Mouse (Mus musculus): ENCODE results near the gene Sh3rf1. TPM values are rescaled to one million over a fixed set of nuclear protein-coding genes. Genes with fewer than 3 reads are reported as not detected.

Gene Sh3rf1
- total RNA-seq, 2 experiments from 2014 or later: 1.8 to 2.7 TPM

DNA sequence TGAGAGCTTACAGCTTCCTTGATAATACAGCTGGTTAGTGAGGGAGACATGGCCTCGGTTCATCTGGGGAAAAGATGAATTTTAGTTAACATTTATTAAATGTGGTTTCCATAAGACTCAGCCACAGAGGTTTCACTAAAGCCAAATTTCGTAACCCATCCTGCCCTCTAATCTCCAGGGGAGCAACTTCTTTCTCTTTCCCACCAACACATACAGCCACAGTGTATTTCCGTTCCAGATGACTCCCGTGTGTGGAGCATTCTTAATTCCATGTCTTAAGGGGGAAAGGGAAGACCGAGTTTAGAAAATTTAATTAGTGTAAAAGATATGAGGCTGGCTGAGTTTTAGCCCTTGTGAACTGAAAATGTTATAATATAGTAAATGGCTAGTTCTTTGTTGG is 131.8 kb downstream of the Sh3rf1 start:
- ATAC-seq (ENCODE audit: poor library complexity, severe bottlenecking): no peak

DNA sequence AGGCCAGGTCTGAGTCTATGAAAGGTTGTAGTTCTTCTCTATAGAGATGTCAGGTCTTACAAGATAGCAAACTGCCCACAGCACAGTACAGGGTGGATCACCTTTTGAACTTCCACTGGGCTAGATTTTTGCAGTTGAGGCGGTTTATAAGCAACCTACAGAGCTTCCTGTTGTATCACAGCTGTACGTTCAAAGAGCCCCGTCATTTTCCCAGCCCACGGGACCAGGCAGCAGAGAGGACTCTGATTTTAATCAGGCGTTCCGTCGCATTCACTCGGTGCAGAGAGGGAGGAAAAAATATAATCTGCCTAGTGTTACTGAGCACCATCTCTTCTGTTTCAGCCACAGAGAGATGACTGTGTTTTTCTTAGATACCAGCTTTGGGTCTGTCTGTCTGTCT is 135.3 kb downstream of the Sh3rf1 start:
- ATAC-seq (ENCODE audit: poor library complexity, severe bottlenecking): no peak

DNA sequence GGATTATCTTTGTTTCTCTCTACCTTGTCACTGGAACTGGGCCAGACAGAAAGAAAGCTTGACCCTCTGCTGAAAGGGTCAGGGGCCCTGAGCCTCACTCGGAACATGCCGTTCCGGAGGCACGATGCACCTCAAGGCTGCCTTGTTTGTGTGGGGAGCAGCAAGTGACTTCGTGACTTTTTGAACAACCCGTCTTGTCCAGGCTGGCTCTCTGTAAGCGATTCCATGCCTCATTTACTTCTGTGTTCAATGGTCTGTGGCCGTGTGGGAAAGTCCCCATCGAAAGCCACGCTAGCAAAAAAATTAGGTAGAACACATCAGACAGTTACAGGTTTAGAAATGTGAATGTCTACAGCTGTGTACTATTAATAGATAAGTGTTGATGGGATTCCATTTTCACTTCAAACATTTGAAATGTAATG is 136.2 kb downstream of the Sh3rf1 start:
- ATAC-seq (ENCODE audit: poor library complexity, severe bottlenecking): no peak

DNA sequence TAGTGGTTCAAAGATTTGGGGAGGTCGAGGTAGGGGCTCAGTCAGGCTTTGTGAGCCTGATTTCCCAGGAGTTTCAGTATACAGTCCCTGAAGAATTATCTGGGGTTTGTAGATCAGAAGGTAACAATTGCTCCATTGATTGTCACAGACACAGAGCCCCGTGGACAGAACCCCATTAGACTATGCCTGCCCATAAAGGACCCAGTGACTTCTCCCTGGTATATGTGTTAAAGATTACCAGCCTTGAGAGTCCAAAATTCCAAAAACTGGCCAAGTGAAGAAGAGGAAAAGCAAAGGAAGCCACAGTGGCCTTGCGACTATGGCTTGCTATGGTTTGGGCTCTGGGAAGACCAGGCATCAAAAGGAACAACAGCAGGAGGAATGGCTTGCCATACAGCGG is 136.7 kb downstream of the Sh3rf1 start:
- no peak for ATAC-seq (ENCODE audit: poor library complexity, severe bottlenecking)

DNA sequence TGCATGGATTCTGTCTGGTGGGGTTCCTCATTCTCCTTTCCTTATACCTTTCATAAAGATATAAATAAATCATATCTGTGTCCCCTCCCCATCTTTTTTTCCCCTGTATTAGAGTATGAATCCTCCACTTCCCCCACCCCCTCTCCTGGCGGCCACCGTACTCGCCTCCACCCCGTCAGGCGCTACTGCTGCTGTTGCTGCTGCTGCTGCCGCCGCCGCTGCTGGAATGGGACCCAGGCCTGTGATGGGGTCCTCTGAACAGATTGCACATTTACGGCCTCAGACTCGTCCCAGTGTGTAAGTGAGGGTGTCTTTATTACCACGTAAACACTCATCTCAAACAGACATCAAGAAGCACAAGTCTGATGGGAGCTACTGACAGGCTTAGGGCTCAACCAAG is 137.8 kb downstream of the Sh3rf1 start:
- ATAC-seq (ENCODE audit: poor library complexity, severe bottlenecking): no peak

DNA sequence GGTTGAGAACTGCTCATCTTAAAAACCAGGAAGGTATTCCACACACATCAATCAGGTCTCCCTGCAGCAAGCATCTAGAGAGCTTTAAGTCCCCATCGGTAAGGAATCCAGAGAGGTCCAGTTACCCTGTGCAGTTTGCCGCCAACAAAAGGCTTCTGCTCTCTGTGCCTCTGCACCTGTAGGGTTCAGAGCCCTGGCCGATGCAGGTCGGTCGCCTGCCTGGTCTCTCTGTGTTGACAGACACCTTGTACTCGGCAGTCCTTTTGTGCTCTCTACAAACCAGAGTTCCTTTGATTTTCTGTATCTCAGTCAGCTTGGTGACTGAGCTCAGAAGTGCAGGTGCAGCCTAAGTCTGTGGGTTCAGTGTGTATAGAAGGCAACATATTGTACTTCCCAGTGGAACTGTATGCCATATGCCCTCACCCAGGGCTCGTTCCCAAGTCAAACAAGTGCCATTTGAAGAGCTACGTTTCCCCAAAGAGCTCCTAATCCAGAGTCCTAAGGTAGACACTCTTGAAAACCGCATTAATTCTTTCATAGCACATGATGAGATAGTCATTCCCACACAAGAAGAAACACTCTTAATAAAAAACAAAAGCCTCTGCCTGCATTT is 138.7 kb downstream of the Sh3rf1 start:
- ATAC-seq (ENCODE audit: poor library complexity, severe bottlenecking): no peak

DNA sequence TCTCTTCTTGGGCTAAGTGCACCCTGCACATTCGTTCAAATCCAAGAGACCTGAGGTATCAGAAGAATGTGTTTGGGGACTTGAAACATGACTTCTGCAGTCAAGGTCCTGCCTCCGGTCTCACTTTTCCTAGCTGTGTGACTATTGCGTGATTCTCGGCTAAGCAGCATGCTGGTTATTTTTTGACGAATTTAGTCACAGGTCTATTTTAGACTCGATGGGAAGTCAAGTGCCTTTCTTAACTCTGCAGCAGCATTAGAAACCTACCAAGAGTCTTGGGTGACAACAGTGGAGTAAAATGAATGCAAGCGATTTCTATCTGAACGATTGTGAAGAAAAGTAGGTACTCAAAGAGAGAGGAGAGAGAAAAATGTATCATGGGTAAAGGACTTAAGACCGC is 149.6 kb downstream of the Sh3rf1 start:
- ATAC-seq (ENCODE audit: poor library complexity, severe bottlenecking): no peak

DNA sequence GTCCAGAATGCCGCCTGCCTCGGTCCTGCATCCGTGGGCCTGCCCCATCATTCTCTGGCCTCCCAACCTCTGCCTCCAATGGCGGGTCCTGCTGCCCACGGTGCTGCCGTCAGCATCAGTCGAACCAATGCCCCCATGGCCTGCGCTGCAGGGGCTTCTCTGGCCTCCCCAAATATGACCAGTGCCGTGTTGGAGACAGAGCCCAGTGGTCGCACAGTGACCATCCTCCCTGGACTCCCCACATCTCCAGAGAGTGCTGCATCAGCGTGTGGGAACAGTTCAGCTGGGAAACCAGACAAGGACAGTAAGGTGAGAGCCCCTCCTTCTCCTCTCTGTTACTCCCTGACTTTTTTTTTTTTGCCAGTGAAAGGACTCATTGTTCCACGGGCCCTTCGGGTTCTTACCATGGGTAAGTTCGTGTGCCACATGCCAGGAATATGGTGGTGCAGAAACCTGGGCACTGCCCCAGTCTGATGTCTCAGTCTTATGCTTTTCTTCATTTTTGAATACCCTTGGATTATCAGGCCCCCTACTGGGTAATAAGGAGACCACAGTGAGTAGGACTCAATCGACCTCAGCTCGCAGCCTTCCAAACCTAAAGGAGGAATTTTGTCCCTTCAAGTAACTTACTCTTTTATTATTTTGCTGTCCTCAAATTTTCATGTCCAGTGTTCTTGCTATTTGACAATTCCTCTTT is 150.5 kb downstream of the Sh3rf1 start:
- no peak for ATAC-seq (ENCODE audit: poor library complexity, severe bottlenecking)

DNA sequence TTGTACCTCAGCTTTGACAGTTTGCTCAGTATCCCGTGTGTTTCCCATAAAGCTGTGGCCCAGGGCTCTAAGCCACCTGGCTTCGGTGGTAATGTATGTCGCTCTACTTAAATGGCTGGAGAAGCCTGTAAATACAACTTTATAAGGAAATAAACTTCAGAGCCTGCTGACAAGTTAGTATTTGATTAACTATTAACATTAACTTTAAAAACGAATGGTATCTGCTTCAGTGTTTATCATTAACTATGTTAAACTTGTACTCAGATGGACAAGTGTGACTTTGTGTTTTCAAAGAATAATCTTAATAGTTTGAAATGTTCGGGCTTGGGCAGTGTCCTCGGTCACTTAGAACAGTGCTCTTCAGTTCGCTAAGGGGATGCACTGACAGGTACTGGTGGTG is 151.5 kb downstream of the Sh3rf1 start:
- ATAC-seq (ENCODE audit: poor library complexity, severe bottlenecking): no peak

DNA sequence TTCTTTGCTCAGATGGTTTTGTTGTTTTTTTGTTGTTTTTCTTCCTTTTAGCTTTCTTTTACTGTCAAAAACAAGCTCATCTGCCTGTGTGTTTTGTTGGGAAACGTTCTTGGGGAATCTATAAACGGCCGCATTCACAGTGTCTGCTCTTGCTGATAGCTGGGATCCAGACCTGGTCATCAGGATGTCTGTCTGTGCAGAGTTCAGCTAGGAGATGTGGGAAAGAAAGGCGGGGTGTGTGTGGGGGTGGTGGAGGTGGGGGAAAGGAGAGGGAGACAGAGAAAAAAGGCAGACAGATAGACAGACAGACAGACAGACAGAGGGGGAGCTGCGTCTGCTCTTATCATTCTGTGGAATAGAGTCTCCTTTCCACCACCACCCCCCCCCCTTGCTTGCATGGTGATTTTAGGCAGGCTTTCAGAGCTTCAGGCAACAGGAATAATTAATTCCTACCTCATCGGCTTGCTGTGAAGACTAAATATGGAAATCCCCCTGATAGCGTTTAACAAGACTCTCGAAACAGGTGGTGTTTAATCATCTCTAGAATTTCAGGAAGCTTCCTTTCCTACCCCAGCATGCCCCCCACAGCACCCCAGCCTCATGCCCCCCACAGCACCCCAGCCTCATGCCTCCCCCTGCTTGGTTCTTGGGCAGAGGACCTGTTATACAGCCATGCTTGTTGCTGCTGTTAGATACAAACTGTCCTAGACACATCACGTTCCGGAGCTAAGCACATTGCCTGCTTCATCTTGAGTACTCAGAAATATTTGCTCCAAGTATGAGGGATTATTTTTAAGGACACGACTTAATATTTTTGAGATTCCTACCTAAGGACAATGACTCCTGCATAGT is 155.4 kb downstream of the Sh3rf1 start:
- ATAC-seq (ENCODE audit: poor library complexity, severe bottlenecking): no peak

DNA sequence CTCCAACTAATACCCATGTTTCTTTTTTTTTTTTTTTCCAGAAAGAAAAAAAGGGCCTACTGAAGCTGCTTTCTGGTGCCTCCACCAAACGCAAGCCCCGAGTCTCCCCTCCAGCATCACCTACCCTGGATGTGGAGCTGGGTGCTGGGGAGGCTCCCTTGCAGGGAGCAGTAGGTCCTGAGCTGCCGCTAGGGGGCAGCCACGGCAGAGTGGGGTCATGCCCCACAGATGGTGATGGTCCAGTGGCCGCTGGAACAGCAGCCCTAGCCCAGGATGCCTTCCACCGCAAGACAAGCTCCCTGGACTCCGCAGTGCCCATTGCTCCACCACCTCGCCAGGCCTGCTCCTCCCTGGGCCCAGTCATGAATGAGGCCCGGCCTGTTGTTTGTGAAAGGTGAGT is 160.9 kb downstream of the Sh3rf1 start:
- no peak for ATAC-seq (ENCODE audit: poor library complexity, severe bottlenecking)

DNA sequence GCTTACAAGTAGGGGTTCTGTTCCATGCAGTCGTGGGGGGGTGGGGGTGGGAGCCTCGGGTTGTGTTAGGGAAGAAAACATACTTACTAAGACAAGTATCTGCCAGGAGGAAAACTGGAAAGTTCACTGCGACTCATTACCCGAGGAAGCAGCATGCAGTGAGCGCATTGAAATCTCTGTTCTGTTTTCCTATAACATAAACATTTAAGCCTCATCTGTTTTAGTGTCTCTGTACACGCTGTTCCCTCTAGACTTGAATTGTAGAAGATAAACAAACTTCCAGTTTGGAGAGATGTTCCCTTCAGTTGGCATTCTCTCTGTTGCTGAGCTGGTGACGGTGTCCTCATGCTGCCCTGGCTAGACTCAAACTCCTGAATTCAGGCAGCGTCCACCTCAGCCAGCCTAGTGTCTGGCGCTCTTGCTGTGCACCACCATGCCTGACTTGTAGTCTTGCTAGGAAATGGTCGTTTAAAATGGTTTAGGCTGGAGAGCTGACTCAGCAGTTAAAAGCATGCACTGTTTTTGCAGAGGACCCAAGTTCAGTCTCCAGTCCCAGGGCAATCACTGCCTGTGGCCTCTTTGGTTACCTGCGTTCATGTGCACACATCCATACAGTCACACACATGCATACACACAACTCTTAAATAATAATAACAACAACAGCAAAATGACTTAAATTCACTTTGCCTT is 162.0 kb downstream of the Sh3rf1 start:
- ATAC-seq (ENCODE audit: poor library complexity, severe bottlenecking): no peak

DNA sequence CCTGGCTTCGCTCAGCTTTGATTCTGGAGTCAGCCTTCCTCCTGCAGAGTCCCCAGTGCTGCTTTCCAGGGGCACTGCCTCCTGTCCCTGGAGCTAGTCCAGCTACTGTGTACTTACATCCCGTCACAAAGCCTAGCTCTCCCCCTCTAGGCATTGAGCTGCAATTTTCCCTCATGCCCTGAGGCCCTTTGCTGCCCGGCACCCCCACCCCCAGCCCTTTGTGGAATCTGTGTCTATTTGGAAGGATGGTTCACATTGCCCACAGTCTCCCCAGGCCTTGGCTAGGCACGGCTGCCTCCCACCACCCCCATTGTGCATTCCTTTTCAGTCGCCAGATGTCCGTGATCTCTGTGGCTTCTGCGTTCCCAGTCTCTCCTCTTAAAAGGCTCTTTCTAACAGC is 163.0 kb downstream of the Sh3rf1 start:
- no peak for ATAC-seq (ENCODE audit: poor library complexity, severe bottlenecking)

DNA sequence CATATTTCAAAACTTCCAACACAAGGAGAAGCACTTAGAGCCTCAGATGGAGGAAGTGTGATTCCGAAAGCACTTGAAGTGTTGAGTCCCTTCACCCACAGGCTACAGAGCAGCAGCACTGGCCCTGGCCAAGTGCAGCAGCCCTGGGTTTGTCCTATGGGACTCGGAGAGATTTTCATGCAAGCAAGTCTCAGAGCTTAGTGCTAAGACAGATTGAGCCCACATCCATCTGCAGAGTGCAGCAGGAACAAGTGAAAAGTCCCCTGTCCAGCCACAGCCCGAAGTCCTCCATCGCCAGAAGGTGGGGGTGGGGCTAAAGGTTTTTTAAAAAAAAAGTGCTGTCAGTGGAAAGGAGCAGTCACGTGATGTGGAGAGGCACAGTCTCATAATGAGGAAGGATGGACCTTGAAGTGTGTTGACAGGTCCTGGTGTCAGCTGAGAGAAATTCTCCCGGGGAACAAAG is 163.9 kb downstream of the Sh3rf1 start:
- ATAC-seq (ENCODE audit: poor library complexity, severe bottlenecking): no peak

DNA sequence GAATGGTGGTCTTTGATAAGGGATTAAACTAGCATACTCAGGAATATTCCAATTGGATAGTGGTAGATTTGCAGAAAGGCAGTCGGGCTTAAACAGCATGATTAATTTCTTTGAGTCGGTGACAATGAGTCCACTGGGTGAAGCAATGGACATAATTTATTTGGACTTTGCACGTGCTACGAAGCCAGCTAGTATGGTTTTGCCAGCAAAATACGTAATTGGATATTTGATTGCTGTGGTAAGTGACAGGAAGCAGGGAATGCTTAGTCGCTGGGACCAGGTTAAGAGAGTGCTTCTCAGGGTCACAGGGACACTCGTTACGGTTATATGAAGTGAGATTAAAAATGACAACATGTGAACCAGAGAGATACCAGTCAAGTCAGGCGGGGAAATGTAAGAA is 164.7 kb downstream of the Sh3rf1 start:
- no peak for ATAC-seq (ENCODE audit: poor library complexity, severe bottlenecking)

DNA sequence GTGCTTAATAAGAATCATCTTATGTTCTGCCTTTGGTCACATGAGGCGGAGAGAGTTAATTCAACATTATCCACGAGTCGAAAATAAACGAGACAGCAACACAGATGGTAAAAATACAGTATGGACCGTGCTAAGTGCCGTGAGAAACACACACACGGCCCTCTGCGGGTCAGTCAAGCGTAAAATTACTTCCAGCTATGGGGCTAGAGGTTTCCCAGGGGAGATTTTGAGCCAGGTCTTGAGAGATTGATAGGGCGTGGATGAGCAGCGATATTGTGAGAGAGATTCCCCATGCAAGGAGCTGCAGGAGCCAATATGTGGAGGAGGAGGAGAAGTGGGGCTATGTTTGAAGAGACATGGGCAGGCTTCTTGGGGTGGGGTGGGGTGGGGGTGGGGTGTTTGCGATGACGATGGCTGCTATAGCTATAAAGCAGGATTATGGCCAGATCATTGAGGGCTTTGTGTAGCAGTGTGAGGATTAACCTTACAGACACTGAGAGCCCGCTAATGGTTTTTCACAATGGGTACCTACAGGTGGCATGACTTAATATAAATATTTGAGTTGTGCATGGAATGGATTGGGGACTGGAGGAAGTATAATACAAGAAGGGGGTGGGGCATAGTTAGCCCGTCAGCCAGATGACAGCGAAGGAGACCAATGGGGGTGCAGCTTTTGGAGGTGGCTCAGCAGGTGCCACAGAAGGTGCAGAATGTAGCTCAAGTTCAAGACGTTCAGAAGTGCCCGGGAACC is 166.8 kb downstream of the Sh3rf1 start:
- ATAC-seq (ENCODE audit: poor library complexity, severe bottlenecking): no peak

DNA sequence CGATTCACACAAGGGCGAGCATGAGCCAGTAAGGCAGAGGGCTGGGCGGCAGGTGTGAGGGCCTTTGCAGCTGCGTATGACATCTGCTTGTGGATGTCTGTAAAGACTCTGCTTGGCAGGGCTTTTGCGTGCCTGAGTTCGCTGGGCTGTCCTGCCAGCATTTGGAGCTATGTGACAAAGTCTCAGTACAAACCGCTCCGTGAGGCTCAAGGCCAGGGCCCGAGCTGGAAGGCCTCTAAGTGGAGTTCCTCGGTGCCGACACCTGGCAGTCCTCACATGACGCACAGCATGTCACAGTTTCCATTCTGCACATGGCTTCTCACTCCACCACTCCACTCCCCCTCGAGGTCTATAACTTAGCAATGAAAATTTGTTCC is 167.4 kb downstream of the Sh3rf1 start:
- no peak for ATAC-seq (ENCODE audit: poor library complexity, severe bottlenecking)

DNA sequence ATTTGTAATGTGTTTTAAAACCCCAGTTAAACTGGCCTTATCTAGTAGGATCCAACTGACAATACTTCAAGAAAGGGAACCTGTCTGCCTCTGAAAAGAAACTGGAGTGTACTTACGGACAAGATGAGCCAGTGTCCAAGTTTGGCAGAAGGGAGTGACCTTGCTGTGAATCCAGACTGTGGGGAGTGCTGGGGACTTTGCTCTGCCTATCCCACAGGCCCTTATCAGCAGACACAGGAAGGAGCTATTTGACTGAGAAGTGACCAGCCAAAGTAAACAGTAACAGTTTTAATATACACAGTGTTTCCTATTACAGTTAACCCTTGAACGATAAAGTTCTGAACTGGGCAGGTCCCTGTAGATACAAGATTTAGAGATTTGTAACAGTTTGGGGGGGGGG is 173.5 kb downstream of the Sh3rf1 start:
- ATAC-seq (ENCODE audit: poor library complexity, severe bottlenecking): no peak

DNA sequence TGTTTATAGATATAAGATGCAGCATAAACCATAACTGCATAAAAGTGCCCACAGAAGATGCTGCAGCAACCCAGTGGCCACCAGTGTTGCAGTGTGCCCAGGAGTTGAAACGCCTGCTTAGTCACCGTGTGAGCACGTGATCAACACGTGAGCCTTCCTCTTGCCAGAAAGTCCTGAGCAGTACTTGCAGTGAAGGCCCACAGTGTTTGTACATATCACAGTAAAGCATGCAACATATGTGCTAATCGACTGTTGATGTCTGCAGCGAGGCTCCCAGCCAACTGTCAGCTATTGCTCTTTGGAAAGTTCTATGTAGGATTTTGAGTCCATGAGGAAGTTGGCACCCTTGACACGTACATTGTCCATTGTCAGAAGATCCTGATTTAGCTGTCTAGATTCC is 174.1 kb downstream of the Sh3rf1 start:
- ATAC-seq (ENCODE audit: poor library complexity, severe bottlenecking): no peak

DNA sequence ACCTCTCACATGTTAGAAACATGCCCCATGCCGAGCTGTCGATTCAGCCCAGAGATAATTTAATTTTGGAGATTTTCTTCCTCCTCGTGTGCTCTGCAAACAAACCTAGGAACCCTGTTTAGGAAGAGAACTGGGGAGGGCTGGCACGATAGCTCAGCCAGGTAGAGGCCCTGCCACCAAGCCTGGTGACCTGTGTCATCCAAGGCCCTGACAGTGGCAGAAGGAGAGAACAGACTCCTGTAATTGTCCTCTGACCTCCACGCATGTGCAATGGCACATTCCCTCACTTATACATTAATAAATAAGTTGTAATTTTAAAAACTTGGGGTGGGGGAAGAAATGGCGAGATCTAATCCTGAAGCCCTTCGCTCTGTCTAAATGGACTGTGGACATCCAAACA is 179.2 kb downstream of the Sh3rf1 start:
- no peak for ATAC-seq (ENCODE audit: poor library complexity, severe bottlenecking)

Data from megakaryocyte, adult 5-6 weeks (primary cell).